Mouse (Mus musculus) lung, postnatal 14 days (tissue): Measurements from ENCODE around the gene Gss.

Source experiments
- DNase-seq: peaks from one replicate; pipeline ENCODE4 v3.0.0; 2021

The Gss gene

GRCm38 (mm10) chr2:155592137-155592853 lies at the start of gene Gss:
Gss (minus strand) TSS chr2:155592810.
- peak; percentile 100 for DNase-seq

GRCm38 (mm10) chr2:155641540-155642472 lies 49.2 kb upstream of the Gss start:
- no peak for DNase-seq

- no peak for DNase-seq
Measured at GRCm38 (mm10) chr2:155640656-155641055, 48.0 kb upstream of the Gss start.

GRCm38 (mm10) chr2:155637411-155637810 lies 44.8 kb upstream of the Gss start:
- DNase-seq: no peak

GRCm38 (mm10) chr2:155636881-155637280 lies 44.3 kb upstream of the Gss start:
- no peak for DNase-seq

- no peak for DNase-seq
Measured at GRCm38 (mm10) chr2:155635961-155636360, 43.4 kb upstream of the Gss start.

- no peak for DNase-seq
Measured at GRCm38 (mm10) chr2:155634562-155634961, 42.0 kb upstream of the Gss start.

GRCm38 (mm10) chr2:155633731-155634130 lies 41.1 kb upstream of the Gss start:
- no peak for DNase-seq

- peak; percentile 58 for DNase-seq
Measured at GRCm38 (mm10) chr2:155633121-155633520, 40.5 kb upstream of the Gss start.

- DNase-seq: no peak
Measured at GRCm38 (mm10) chr2:155632138-155632936, 39.7 kb upstream of the Gss start.

- no peak for DNase-seq
Measured at GRCm38 (mm10) chr2:155630590-155631416, 38.2 kb upstream of the Gss start.

GRCm38 (mm10) chr2:155630153-155630552 lies 37.5 kb upstream of the Gss start:
- no peak for DNase-seq

- DNase-seq: peak; percentile 22
Measured at GRCm38 (mm10) chr2:155629231-155629661, 36.6 kb upstream of the Gss start.

GRCm38 (mm10) chr2:155628519-155628918 lies 35.9 kb upstream of the Gss start:
- DNase-seq: no peak

- no peak for DNase-seq
Measured at GRCm38 (mm10) chr2:155628112-155628511, 35.5 kb upstream of the Gss start.

GRCm38 (mm10) chr2:155627030-155627738 lies 34.6 kb upstream of the Gss start:
- peak; percentile 76 for DNase-seq

- no peak for DNase-seq
Measured at GRCm38 (mm10) chr2:155626277-155626676, 33.7 kb upstream of the Gss start.

- peak; percentile 18 for DNase-seq
Measured at GRCm38 (mm10) chr2:155624730-155625129, 32.1 kb upstream of the Gss start.

GRCm38 (mm10) chr2:155623996-155624395 lies 31.4 kb upstream of the Gss start:
- no peak for DNase-seq

GRCm38 (mm10) chr2:155622606-155623005 lies 30.0 kb upstream of the Gss start:
- DNase-seq: no peak

GRCm38 (mm10) chr2:155619817-155620216 lies 27.2 kb upstream of the Gss start:
- peak; percentile 95 for DNase-seq
